Mouse (Mus musculus) urinary bladder, postnatal 14 days (tissue): ENCODE results near the gene Ehbp1.

Experiments used
- DNase-seq: peaks from one replicate; pipeline ENCODE4 v3.0.0; 2021; ENCODE audit warnings: low spot score

The Ehbp1 gene

DNA sequence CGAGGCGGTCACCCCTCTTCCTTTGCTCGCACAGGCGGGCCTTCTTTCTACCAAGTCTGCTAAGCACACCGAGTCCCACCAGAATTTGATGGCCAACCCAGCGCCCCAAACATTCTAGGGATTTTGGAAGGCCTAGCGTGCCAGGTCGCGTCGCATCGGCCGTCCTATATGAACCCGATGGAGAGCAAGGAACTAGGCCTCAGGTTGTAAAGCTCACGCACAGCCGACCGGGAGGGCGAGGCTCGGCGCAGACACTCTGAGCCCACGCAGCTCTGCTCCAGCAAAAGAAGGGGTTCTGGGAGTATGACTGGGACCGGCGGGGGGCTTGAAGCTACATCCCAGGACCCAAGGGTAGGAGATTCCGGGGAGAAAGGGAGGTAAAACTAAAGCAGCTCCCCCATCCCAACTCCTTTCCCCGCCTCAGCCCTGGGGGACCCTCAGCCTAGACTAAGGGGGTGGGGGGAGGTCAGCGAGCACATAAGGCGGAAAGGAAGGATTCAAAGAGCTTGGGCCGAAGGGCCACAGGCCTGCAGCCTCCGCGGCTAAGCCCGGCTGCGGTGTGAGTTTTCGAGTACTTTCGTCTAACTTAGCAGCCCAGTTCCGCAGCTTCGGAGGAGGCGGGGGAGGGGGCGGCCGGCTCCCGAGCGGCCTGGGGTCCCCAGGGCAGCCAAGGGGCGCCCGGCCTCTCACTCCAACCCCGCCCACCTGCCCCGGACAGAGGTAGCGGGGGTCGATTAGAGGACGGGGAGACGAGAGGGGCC, 341.6 kb downstream of the Ehbp1 start:
- no peak for DNase-seq

DNA sequence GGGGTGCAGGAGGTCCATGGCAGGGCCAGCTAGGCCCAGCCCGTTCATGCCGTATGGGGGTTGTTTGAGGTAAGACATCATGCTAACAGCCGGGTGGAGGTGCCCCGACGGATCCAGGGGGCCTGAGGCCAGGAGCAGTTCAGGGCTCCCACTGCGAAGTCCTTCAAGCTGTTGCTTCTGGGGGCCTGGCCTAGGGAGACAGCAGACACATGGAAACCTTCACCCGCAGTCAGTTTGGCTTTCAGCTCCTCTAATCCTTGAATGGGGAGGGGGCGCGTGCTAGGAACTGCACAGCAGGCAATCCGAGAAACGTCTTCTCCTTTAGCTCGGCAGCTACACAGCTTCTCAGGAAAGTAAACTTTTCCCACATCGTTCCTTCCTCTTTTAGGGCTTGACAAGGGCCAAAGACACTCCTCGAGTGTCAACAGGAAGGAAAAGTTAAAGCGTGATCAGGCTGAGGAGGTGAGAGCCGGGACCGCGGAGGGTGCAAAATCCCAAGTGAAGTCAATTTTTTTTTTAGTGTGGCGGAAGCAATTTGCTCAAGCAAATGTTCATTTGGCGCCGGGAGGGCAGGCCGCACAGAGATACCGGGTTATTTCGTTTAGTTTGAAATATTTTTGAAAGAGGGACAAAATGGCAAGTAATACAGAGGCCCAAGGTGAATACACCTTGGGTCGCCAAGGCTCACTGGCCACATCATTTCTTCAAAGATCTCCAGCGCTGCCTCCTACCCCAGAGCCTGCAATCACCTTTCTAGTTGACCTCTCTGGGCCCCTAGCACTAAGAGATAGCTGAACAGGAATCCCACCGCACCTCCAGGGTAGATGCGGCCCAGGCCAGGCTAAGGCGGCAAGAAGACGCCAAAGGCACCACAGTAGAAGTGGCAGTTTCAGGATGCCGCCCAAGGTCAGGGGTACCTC, 342.4 kb downstream of the Ehbp1 start:
- DNase-seq = no peak

DNA sequence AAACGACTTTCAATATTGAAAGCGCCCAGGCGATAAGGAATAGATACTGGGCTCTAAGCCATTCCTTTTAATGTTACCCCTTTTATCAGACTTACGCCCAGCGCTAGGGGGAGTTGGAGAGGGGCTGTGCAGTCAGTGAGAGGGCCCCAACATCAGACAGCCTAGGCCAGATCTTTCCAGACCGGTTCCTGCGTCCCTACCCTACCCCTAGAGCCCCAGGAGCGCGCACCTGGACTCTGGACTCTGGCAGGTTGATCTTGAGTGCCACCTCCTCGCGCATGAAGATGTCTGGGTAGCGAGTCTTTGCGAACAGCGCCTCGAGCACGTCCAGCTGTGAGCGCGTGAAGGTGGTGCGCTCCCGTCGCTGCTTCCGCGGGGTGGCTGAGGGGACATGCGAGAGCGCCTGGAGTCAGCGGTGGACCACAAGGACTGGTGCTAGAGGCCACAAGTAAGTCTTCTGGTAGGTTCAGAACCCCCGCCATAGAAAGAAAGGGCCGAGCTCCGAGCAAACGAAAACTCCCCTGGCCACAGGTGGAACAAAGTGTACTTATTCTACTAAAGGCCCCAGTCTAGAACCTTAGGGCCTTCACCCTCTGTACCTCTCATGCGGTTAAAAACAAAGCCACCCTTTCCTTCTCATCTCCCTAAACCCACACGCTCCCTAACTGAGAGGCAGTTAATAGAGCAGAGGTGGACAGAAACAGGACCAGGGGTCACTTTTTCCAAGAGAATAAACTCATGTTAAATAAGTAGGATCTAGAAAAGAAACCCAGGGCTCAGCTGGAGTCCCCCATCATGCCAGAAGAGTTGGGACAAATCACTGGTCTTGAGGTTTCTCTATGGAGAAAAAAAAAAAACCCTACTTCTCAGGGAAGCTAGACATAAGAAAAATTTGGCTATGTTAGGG, 343.7 kb downstream of the Ehbp1 start:
- no peak for DNase-seq

DNA sequence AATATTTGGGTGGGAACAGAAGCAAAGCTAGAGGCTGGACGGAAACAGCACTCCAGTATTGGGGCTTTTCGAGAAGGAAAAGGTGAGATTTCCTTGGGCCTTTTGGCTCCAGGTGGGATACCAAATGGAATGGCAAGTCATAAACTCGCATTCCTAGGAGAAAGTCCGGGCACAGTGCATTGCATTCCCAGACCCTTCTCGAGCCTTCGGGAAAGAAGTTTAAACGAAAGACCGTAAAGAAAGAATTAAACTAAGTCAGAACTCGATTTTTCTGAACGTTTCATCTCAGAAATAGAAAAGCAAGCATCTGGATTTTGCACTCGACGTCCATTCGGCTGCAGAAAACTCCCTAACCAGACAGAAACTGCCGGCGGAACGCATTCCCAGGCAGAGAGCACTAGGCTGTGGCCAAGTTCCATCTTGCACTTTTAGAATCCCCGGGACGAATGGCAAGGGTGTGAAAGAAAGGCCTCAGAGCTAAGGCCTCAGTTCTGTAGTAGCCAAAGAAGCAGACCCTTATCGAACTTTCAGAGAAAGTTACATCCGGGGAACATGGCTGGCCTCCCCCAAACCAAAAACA, 344.4 kb downstream of the Ehbp1 start:
- DNase-seq = no peak

DNA sequence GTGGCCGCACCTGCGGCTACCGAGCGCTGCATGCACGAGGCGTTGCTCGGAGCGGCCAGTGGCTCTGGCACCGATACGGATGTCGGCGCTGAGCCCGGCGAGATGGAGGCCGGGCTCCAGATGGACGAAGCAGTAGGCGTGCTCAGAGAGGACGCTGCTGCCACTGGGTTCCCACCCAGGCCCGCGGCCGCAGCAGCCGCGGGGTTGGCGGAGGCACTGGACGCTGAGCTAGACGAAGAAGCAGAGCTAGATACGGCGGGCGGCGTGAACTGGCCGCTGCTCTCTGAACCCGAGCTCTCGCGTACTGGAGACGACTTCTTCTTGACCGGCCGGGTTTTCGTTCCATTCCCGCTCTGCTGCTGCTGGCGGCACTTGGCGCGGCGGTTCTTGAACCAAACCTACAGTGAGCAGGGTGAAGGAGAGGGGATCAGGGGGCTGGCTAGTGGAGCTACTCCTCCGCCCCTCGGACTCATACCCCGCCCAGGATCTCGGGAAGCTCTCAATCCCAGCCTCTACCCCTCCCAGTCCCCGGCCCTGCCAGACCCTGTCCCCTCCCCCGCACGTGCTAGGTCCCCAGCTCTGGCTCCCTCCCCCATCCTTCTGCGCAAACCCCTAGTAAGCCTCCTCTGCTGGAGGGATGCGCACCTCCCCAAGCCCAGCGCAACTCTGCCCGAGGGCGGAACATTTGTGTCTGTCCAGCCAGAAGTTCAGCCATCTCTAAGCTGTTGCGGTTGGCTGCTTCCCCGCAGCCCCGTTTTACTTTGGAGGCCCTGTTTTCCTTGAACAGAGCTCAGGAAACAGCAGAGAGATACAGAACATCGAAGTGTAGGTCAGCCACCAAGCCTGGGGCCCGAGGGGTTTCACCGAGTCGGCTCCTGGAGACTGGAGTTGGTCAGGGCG, 345.2 kb downstream of the Ehbp1 start:
- DNase-seq = no peak

DNA sequence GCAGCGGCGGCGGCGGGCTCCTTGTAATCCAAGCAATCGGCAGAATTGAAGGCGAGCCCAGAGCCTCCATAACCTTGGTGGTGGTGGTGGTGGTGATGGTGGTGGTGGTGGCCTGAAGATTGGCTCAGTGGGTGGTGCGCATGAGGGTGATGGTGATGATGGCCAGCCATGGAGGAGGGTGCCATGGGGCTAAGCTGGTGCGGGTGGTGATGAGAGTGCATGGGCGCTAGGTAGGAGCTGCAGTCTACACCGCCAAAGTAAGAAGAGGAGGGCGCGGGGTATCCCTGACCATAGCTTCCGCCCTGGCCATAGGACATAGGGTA, 345.8 kb downstream of the Ehbp1 start:
- no peak for DNase-seq

DNA sequence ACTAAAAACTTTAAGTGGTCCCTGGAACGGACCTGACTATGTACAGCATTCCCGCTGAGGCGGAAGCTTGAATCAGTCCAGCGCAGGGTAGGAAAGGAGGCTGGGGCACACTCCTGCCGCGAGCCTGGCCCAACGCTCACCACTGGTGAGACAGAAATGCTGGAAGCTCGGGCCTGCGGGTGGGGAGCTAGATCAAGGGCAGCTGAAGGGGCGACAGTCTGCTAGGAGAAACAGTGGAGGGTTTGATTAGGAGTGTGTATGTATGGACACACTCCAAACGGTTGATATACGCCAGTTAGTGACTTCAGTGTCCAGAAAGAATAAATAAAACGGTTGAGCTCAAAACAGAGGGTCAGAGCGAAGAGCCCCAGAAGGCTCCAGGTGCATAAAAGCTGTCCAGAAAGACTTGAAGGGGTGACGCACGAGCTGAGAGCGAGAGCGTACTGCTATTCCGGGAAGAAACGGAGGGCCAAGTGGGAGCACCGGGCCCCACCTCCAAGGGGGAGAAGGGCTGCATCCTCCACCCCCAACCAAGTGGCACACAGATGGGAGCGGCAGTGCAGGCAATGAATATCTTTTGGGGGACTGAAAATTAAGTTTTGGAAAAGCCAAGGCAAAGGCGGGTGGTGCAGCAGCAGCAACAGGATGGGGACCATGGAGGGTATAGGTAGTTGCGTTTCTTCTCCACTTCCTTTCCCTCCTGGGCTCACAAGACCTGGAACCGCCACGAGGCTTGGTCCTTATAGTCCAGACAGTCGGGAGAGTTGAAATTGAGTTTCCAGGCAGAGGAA, 346.4 kb downstream of the Ehbp1 start:
- DNase-seq = no peak

DNA sequence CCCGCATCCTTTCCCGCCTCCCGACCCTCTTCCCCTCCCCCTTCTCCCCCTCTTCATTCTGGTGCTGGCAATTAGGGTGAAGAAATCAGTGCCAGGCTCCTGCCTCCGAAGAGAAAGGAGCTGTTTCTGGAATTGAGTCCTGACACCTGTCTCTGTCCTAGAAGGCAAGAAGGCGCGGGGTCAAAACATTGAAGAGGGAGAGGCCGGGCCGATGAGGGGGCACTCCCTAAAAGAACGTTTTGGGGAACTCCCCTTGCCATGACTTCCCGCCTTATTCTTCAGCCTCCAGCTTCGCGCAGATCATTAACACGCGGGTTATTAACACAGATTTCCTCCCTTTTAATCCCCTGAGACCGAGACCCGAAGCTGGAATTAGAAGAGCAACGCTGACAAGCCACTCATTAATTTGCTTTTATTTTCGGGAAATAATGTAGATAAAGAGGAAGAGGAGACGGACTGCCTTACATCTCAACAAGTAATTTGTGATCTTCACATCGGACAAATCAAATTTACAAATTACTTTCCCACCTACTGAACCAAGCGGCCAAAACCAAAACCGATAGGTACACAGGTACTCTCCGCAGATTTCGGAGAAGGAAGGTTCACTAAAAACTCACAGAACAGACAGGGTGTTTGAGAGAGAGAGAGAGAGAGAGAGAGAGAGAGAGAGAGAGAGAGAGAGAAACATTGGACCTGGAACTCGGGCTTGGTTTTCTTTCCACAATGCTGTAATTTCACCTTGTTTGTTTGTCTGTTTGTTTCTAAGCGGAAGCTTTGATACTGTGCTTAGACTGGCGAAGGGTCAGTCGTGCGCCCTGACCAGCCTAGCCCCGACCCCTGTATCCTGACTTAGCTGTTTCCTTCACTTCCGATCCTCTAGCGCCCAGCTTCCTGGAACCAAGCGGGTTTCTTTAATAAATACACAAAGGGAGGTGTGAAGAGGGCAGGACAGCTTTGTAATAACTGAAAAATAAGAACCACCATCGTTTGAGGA, 347.4 kb downstream of the Ehbp1 start:
- no peak for DNase-seq

DNA sequence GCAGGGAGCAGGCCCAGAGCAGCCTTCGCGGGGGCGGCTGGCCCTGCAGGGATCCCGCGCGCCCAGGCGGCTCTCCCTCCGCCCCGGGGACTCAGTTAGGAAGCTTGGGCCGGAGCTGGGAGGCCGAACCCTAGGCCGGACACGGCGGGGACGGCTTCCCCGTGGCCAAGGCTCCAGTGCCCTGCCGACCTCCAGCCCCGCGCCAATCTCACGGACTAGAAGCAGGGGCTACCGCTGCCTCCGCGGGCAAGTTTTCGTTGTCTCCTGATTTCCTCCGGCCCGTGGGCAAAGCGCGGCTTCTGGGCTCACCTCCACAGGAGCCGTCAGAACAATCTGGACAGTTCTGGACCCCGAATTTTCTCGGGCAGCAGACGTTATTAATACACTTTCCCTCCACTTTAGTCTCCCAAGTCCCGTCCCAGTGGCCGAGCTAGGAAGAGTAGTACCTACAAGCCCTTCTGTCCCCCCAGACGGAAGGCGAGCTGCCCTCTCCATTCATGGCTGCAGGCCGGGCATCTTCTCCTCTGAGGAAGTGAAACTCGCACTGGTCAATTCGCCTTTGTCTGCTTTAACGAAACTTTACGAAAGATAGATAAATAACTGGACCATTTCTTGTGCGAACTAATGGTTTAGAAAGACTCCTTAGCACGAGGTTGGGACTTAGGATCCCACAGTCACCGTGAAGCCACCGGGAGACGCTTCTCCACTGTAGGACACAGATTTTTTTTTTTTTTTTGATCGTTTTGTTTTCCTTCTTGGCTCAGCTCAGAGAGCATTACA, 348.3 kb downstream of the Ehbp1 start:
- no peak for DNase-seq

DNA sequence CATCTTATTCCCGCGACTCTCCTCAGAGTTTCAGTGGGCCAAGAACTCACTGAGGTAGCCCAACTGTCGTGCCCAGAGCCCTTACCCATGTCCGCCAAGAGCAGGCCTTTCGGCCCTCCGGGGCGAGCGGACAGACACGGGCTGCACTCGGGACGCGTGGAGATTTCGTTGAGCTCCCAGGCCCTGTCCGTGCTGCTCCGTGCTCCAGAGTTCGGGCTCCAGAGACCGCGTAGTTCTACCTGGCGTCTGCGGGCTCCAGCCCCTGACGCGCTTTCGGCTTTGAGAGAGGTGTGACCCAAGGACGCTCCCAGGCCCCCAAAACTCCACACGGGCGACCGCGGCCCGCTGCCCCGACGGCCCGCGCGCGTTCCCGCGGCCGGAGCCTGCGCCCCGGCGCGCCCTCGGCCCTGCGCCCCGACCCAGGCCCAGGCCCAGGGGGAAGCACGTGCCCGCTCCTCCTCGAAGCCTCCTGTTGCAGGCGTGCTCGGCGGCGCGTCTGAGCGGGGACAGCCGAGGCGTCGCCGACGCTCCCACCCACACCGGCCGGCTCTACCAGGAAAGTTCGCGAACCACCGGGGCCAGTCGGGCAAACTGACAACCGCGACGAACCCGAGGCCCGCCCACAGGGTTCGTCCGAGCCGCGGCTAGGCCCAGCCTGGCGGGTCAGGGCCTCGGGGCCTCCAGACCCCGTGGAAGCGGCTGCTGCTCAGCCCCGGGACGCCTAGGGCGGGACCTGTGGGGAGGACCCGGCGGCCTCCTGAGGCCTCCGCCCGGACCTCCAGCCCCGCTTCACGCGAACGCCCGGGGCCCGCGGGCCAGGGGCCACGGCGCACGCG, 349.1 kb downstream of the Ehbp1 start:
- DNase-seq = no peak

DNA sequence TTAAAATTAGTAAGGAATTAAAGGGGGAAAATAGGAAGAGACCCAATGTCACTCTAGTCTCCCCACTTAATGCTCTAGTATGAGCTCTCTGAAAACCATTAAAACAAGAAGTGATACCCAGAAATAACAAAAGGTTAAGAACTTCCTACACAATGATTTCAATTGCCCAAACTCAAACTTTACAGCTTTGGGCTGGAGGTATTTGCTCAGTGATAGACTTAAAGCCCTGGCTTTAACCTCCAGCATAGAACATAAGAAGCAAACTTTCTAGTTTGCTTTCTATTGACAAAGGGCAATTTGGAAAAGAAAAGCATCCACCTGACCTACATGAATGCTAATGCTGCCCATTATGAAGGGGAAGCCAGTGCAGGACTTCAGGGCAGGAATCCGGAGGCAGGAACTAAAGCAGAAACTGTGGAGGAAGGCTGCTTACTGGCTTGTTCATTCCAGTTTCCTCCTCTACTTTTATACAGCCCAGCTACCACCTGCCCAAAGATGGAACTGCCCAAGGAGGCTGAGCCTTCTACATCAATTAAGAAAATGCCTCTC, 353.6 kb downstream of the Ehbp1 start:
- no peak for DNase-seq

DNA sequence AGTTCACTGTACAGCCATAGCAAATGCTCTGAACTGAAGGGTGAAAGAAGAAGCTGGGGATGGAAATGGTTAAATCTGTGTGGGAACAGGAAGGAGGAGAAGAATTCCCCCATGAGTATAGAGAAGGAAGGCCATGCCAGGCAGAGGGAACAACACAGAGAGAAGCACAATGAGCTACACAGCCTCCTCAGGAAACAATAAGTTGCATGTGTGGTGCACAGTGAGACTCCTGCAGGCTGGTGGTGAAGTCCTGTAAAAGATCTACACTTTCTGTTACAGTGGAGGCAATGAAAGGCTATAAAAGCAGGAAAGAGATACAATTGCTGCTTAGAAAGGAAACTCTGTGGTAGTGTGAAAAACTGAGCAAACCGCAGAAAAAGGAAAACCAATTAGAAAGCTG, 357.0 kb downstream of the Ehbp1 start:
- DNase-seq = no peak

DNA sequence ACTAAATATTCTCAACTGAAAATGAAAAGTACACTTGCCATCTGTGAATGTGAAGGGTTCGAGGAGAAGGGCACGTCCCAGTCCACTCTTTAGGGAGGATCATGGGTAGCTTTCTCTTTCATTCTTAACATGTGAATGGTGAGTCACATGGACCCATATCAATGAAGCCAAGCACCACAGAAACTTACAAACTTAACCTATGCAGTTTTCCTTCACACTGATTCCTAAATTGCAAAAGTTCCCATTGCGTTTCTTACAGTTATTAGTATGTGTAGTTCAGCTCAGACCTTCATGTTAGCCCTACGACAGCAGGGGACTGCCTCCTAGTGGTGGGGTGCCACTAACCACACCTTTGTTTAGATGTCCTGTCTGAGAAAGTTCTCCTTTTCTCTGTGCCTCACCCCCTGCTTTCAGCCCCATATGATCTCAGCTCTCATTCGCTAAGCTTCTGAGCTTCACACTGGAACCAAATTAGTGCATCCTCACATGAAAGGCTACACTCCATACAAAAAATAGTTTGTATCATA, 368.0 kb downstream of the Ehbp1 start:
- no peak for DNase-seq

DNA sequence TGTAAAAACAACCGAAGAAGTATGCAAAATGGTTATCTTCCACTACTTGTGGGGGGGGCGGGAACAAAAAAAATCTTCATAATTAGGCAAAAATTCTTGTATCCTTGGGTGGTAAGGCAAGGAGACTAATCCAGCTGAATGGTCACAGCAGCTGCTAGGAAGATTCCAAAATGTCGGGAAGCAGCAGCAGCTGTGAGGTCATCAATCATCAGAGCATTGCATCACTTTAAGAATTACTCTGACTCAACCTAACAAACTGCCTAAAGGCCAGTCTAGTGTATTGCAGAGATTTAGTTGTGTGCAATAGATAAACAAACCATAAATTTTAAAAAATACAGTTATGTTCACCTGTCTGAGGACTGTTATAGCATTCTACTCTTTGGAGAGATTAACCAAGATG, 368.5 kb downstream of the Ehbp1 start:
- DNase-seq = no peak

DNA sequence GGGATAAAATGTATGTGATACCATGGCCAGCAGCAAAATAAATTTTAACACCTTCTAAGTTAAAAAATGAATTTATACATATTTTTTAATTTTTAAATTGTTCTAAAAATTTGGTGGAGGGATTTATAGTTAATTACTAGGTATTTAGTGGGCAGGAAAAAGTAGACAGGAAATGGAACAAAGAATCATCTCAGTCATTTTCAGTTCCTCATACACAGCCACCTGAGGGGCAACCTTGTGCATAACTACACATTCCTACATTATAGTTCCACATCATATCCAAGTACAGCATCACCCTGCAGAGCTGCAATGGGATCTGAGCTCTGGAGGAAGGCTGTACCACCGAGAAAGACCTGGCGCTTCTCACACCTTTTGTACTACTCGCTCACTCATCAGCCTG, 373.2 kb downstream of the Ehbp1 start:
- no peak for DNase-seq
